Mouse (Mus musculus) kidney, adult 2 months (tissue): ENCODE results near the gene Ern1.

Experiments used
- CTCF ChIP-seq: fragments of 200-500 bp; conservative IDR thresholded peaks from 2 replicates; pipeline ENCODE4 v1.5.1; 2011; ENCODE audit warnings: low read depth, mild to moderate bottlenecking, control low read depth, low read length, moderate library complexity, mixed read lengths; ENCODE audit not compliant: insufficient read depth, insufficient read length
- POLR2A ChIP-seq: fragments of 200-500 bp; IDR thresholded peaks from one replicate; pipeline ENCODE4 v1.6.1; 2011; ENCODE audit warnings: low read depth, low read length, control low read depth

DNA sequence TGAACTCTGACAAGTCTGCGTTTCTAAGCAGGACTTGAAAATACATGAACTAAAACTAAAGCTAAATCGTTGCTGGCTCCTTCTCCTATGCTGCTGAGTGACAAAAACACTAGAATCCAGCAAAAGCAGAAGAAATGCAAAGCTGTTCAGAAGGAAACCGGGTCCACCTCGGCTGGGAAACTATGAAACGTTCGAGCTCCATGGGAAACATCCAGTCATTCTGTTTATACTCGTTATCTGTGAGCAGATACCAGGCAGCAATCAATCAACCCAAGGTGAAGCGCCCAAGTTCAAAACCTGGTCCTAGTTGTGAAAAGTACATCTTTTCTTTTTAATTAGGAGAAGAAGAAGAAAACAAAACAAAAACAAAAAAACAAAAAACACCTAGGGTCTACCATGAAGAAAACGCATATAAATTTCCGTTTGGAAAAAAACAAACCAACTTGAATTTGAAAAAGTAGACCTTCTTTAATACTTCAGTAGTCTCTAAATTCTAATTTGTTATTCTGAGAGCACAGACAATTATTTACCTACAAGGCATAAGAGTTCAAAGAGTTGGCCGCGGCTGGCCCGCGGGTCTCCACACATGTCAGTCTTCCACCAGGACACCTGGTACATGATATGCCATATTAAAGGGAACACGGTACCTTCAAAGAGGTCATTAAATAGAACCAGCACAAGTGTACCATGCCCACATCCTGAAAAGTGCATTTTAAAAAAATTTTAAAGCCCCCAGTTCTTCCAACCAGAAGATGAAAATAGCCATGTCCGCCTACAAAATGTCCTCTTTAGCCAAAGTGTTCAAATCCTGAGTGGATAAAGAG, 1.4 kb downstream of the Ern1 start:
- TF ChIP-seq CTCF (no peak), POLR2A (no peak)
